Mouse (Mus musculus): ENCODE data around the gene Ago4. TPM values are rescaled to one million over a fixed set of nuclear protein-coding genes. Genes with fewer than 3 reads are reported as not detected.
"Not testable (repeated sequence)": the region's sequence is repeated elsewhere in the genome, so short reads cannot be mapped to it uniquely, and the experiment has no call there.

Ago4 gene
- total RNA-seq (2021), result 1 to 10 TPM; 6.9 to 8.4 TPM
- long read RNA-seq, partial matches to known transcripts, result 0 of 2 reads
- long read RNA-seq, other reads (novel, unspliced or antisense), result 2 of 2 reads

DNA sequence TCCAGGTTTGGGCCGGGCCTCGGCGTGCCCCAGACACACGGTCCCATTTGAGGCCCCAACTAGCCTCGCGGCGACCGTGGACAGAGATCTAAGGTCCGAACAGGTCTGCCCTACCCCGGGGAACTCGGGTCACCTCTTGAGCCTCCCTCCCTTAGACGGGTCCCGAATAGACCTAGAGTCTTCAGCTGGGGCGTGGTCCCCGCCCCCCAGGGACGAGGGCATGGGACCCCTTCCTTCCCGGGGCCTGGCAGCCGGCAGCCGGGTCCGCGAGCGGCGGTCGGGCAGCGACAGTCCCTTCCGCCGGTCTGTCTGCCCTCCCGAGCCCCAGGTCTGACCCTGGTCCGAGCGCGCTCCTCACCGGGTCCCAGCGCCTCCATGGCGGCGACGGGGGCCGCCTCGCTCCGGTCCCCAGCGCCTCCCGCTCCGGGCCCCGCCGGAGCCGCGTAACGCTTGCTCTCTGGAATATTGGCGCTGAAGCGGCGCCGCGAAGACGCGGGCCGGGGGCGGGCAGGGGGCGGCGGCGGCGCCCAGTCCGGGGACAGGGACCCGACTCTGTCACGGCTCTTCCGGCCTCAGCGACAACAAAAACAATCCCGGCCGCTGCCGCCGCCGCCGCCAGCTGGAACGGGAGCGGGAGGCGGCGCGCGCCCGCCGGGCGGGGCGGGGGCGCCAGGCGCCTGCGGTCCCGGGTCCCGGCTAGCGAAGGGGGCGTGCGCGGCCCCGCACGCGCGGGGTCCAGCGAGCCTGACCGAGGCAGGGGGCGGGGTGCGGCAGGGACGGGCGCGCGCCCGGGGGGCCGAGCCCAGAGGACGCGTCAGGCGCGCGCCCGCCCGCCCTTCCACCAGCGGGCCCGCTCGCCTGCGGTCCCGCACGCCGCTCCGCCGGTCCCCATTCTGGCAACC is at the start of gene Ago4:
Ago4 (minus strand) TSS at position 646 of the 902 bp plus-strand sequence.
- peak; percentile 45 to 68 for DNase-seq (ENCODE audit: low spot score in 2 of 2)

- DNase-seq (ENCODE audit: low spot score in 2 of 2), result no peak
Observed at GRCm38 (mm10) chr4:126579077-126579476, 45.8 kb upstream of the Ago4 start.

DNA sequence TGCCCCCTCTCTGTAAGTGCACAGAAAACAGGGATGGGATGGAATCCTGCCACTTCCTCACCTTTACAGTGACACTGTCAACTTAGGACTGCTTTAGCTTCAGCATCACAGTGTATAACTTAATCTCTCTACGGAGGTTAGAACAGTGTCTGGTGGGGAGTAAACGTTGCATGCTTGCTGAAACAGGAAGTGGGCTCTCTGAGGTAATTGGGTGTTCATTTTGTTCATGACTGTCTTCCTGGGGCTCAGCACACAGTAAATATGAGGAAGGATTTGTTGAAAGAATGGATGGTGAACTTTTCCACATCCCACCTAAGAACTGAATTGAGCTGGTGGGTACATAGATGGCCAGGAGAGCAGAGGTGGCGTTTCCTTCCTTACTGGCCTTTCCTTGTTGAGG is 44.6 kb upstream of the Ago4 start:
- DNase-seq (ENCODE audit: low spot score in 2 of 2), result no peak

DNA sequence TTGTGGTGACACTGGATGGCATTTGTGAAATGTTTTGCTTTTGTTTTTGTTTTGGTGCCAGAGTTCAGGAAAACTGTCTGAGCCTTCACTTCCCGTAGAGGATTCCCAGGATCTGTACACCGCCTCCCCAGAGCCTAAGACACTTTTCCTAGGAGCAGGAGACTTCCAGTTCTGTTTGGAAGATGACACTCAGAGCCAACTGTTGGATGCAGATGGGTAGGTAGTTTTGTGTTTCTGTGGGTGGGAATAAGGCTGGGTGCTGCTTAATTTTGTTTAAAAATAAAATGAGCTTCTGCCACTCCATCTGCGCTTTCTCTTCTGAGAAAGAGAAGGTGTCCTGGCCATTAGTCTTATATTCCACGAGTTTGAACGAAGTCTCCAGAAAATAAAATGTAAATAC is 43.0 kb upstream of the Ago4 start:
- DNase-seq (ENCODE audit: low spot score in 2 of 2), result no peak

- no peak for DNase-seq (ENCODE audit: low spot score in 2 of 2)
Observed at GRCm38 (mm10) chr4:126569783-126570182, 36.5 kb upstream of the Ago4 start.

DNA sequence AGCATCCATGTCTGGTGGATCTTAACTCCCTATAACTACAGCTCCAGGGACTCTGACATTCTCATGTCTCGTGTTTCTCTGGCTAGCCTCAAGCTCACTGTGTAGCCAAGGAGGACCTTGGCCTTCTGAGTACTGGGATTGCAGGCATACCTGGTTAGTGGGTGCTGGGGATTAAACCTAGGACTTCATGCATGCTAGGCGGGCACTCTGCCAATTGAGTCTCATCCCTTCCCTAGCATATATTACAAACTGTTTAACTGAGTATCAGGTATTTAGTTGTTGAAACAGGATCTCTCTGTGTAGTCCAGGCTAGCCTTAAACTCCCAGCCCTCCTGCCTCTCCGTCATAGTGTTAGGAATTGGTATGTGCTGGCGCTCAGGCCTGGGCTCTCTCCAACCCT is 34.0 kb upstream of the Ago4 start:
- DNase-seq (ENCODE audit: low spot score in 2 of 2), result no peak

DNA sequence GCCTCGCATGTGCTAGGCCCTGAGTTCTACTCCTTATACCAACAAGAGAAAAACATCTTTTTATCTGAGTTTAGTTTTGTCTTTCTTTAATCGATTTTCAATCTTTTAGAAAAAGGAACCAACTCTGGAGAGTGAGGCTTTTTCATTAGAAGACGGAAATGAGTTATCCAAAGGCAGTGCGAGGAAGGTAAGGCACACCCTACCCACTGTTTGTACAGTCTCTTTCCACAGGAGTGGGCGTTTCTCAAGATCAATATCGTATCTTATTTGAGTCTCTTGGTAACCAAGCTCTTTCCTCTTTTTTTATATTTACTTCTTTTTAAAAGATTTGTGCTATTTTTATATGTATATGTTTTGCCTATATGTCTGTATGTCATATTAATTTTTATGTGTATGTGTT is 30.5 kb upstream of the Ago4 start:
- DNase-seq (ENCODE audit: low spot score in 2 of 2), result no peak

GRCm38 (mm10) chr4:126556809-126557711 is 23.8 kb upstream of the Ago4 start, which contains the start of gene Clspn:
Clspn (plus strand) TSS chr4:126556935.
- peak; percentile 81 to 88 for DNase-seq (ENCODE audit: low spot score in 2 of 2)

GRCm38 (mm10) chr4:126554462-126554861 is 21.2 kb upstream of the Ago4 start:
- no peak for DNase-seq (ENCODE audit: low spot score in 2 of 2)

- DNase-seq (ENCODE audit: low spot score in 2 of 2), result no peak
Observed at GRCm38 (mm10) chr4:126553685-126554084, 20.4 kb upstream of the Ago4 start.

DNA sequence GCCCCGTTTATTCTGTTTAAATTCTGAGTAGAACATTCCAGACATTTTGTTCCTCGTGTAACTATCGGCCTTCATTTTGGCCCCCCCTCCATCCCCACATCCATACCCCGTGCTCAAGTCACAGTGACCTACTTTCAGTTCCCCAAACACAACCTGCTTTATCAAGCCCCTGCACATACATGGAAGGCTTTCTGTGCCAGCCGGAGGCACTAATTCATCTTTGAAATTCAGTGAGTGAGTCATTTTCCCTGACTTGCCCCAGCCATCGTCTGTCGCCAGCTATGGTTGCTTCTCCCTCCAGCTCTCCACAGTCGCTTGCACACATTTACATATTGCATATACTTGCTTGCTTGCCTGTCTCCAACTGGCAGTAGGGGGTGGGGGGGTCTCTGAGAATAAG is 19.8 kb upstream of the Ago4 start:
- no peak for DNase-seq (ENCODE audit: low spot score in 2 of 2)

DNA sequence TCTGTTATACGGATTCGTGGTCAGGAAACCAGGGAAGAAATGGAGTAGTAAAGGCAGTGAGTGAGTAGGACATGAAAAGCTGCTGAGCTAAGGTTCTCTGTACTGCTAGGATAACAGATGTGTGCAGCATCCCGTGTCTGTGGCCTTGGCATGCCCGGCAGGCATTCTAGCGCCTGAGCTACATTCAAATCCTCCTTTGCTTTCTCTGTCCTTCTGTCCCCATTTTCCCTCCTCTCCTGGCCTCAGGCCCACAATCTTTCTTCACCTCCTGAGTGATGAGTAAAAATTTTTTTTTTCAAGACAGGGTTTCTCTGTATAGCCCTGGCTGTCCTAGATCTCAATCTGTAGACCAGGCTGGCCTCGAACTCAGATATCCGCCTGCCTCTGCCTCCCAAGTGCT is 18.9 kb upstream of the Ago4 start:
- DNase-seq (ENCODE audit: low spot score in 2 of 2), result no peak

DNA sequence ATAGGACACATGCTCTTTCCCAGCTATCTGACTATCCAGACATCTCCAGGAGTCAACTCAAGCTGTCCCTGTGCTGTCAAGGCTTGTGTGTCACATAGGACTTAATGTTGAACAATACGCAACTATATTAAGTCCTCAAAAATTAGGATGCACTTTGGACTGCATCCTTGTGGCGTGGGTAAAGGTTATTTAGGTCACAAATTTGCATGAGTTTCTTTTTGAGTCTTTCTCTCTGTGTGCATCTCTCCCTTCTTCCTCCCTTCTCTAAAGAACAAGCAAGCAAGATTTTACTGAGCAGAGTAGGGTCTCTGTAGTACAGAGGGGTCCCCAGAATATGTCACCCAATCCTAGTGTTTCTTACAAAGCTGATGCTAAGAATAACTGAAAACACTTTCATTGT is 12.9 kb upstream of the Ago4 start:
- DNase-seq (ENCODE audit: low spot score in 2 of 2), result no peak

- no peak for DNase-seq (ENCODE audit: low spot score in 2 of 2)
Observed at GRCm38 (mm10) chr4:126545703-126546102, 12.4 kb upstream of the Ago4 start.

DNA sequence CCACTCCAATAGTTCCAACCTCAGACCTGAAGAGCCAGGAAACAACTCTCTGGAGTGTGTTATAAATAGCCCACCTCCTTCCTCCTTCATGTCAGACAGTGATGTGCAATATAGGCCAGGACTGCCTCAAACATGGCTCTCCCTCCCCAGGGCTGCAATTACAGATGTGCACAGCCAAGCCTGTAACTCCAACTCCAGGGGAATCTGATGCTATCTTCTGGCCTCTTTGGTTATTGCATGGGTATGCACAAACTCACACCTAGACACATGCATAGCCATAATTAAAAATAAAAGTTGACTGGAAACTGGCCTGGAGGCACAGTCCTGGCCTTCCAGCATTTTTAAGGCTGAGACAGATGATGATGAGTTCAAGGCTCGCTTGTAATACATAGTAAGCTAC is 11.7 kb upstream of the Ago4 start:
- DNase-seq (ENCODE audit: low spot score in 2 of 2), result no peak

GRCm38 (mm10) chr4:126542838-126543237 is 9.6 kb upstream of the Ago4 start:
- no peak for DNase-seq (ENCODE audit: low spot score in 2 of 2)

DNA sequence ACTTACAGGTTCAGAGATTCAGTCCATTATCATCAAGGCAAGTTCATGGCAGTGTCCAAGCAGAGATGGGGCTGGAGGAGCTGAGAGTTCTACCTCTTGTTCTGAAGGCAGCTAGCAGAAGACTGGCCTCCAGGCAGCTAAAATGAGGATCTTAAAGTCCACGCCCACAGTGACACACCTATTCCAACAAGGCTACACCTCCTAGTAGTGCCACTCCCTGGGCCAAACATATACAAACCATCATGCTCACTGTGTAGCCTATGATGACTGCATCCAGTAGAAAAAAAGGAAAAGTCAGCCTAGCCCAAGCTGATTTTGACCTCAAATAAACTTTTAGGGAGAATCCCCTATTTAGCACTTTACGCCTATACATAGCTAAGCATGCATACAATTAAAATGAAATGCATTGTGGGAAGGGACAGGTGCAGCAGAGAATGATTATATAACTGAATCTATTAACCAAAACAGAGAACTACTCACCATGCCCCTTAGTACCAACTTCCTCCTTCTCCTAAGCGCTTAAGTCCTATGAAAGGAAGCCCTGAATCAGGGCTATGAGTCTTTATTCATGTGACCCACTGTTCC is 7.3 kb upstream of the Ago4 start:
- no peak for DNase-seq (ENCODE audit: low spot score in 2 of 2)

DNA sequence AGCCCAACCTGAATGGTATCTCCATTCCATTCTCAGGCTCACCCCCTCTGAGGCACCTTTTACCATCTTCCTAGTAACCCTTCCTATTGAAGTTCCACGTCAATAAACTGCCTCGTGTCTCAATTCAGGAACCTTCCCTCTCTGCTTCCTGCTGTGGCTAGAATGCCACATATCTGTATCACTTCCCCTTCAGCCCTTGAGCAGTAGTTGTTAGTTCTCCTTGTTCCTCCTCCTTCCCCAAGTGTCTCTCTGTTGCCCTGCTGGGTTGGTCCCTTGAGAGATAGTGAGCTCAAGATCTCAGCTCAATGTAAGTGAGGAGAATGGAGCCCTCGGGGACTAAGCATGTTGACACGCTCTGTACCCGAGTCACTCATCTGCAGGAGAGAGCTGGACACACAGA is 3.6 kb upstream of the Ago4 start:
- no peak for DNase-seq (ENCODE audit: low spot score in 2 of 2)

DNA sequence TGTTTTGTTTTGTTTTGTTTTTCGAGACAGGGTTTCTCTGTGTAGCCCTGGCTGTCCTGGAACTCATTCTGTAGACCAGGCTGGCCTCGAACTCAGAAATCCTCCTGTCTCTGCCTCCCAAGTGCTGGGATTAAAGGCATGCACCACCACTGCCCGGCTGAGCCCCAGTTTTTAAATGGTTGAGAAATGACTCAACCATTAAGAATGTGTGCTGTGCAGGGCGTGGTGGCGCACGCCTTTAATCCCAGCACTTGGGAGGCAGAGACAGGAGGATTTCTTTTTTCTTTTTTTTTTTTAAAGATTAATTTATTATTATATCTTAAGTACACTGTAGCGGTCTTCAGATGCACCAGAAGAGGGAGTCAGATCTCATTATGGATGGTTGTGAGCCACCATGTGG is 2.4 kb upstream of the Ago4 start:
- DNase-seq (ENCODE audit: low spot score in 2 of 2), result not testable (repeated sequence)

DNA sequence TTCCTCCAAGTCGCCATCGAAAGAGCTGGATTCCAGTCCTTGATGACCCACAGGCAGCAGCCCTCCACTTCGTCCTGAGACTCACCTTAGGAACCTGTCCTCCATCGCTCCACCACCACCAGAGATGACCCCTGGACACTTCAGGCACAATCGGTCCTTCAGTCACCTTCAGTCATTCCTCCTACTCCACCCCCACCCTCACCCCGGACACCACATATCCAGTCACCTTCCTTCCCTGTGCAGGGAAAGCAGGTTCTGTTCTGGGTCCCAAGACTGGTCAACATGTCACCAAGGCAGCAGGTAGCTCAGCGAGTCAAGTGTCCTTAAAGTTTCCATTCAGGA is 428 bp upstream of the Ago4 start:
- DNase-seq (ENCODE audit: low spot score in 2 of 2), result no peak

DNA sequence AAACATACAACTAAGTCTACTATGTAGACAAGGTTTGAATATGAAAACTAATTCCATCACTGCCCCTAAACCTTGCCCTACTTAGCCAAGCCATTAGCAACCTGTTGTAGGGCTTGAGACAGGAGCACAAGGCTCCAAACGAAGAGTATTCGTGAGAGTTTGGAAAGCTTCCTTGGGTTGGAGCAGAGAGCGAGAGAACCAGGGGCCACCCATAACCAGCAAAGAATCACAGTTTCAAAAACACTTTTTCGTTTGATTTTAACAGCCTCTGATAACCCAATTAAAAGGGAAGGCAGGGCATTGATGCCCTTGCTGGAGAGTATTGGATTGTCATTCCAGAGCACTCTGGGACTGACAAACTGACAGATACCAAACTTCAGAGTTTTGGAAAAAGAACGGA is 980 bp downstream of the Ago4 start:
- DNase-seq (ENCODE audit: low spot score in 2 of 2), result no peak

DNA sequence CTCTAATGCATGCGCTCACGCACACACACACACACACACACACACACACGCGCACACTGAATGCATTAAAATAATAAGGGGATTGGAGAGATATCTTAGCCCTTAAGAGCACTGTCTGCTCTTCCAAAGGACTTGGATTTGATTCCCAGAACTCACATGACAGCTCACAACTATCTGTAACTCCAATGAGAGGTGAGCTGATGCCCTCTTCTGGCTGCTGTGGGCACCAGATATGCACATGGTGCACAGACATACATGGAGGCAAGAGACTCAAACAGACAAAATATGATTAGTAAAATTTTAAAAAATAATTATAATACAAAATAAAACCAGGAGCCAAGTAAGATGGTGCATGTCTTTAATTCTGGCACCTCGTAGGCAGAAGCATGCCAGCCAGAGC is 6.4 kb downstream of the Ago4 start:
- no peak for DNase-seq (ENCODE audit: low spot score in 2 of 2)

Data from layer of hippocampus, postnatal 10 days (tissue).